Mouse (Mus musculus) testis, postnatal 10 days (tissue): ENCODE measurements around the gene St3gal2.
"Not testable (repeated sequence)": the region's sequence is repeated elsewhere in the genome, so short reads cannot be mapped to it uniquely, and the experiment has no call there.

ENCODE experiments used
- DNase-seq: peaks from one replicate; pipeline ENCODE4 v3.0.0; 2021; ENCODE audit warnings: low spot score

St3gal2 gene

GRCm38 (mm10) chr8:110911576-110912570, 7.8 kb upstream of the St3gal2 start:
- no peak for DNase-seq

GRCm38 (mm10) chr8:110917415-110917814, 2.3 kb upstream of the St3gal2 start:
- DNase-seq, result no peak

- DNase-seq, result no peak
These were observed 1.7 kb upstream of the St3gal2 start for GRCm38 (mm10) chr8:110918027-110918426.

DNA sequence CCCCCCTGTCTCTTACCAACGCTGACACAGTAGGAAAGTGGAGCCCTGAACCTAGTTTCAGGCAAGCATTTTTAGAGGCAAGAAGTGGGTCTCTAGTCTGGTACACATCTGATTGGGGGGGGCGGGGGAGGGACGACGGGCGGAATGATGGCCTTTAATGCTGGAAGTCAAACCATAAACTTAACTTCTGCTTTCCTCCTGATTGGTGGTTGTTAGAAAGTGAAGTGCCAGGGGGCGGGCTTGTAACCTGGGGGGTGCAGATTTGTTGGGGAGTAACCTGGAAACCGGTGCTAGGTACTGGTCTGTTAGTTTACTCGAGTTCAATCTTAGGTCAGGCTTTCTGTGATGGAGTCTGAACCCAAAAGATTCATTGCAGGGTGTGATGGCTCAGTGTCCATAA, 1.3 kb upstream of the St3gal2 start:
- DNase-seq, result no peak

DNA sequence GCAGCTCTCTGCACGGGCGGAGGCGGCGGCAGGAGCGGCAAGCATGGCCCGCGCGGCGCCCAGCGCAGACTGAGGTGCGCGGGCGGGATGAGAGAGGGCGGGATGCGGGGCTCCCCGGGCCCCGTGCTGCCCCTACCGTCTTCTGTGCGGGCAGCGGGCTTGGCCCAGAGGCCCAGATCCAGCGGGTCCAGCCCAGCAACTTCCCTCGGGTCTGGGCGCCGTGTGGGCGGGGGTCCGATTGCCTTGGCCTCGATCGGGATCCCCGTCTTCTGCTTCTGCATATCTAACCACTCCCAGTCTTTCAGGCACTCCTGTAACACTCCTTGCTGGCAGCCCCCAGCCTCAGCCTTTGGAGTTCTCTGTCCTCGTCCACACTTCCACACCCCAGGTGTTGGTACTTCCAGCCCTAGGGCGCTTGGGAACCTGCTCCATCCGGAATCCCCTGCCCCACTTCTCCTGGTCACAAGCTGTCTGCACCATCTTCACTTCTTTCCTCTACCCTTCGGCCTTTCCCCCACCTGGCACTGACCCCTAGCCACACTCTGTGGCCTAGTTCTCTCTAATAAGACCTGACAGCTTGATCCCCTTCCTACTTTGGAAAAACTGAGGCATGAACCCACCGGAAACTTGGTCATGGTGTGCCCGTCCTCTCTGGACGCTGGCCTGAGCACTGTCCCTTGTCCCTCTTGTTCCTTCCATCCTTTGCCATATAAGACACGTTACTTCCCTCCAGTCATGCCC, 480 bp downstream of the St3gal2 start:
- DNase-seq, result peak; percentile 81

DNA sequence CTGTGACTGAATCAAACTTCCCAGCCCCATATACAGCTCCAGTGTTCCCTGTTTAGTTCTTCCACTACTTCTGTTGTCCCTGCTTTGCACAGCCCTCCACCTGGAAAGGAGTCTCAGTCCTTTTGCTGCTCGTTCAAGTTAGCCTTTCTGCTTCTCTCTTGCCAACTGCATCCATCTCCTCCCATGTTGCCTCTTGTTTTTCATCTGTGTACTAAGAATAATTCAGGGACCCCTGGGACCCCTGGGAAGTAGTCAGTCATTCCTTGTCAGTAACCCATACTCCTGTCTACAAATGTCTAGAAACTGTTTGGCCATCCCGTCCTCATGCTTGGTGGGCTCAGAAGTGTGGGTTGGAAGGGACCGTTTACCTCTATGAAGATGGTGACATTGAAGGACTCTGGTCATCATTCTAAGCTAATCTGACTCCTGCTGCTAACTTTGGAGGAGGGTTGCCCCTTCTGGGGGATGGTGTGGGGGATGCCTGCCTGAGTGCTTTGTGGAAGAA, 1.1 kb downstream of the St3gal2 start:
- DNase-seq, result no peak

- DNase-seq, result peak; percentile 64
These were observed 1.9 kb downstream of the St3gal2 start for GRCm38 (mm10) chr8:110921492-110922230.

DNA sequence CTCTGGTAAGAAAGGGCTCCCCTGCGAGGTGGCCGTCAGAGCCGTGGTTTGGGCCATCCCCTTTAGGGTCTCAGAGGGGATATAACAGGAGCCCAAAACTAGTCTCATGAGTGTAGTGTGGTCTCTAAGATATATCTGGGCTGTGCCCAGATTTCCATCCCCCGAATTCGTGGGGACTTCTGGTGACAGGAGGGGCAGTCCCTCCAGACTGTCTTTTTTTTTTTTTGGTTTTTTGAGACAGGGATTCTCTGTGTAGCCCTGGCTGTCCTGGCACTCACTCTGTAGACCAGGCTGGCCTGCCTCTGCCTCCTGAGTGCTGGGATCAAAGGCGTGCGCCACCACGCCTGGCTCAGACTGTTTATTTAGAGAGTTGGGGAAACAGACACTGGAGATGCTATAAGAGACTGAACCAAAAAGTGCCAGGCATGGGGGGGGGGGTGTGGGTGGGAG, 6.0 kb downstream of the St3gal2 start:
- DNase-seq, result no peak

DNA sequence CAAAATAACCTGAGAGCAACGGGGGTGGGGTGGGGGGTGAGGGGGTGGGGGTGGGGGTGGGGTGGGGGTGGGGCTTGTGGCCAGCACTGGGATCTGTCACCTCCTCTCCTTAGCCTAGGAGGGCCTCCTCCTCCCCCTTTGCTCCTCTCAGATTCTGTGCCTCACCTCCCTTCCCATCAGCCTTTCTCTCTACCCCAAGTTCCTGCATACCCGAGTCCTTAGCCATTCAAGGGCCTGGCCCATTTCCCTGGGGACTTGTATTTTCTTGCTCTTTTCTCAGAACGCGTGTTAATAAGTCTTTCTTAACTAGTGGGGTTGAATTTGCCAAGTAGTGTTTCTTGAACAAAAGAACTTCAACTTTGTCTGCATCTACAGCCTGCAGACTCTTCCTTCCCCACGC, 7.0 kb downstream of the St3gal2 start:
- DNase-seq, result no peak

- DNase-seq, result no peak
These were observed 8.7 kb downstream of the St3gal2 start for GRCm38 (mm10) chr8:110928435-110928834.

- DNase-seq, result no peak
These were observed 9.3 kb downstream of the St3gal2 start for GRCm38 (mm10) chr8:110929066-110929465.

GRCm38 (mm10) chr8:110929672-110930071, 9.9 kb downstream of the St3gal2 start:
- not testable (repeated sequence) for DNase-seq

DNA sequence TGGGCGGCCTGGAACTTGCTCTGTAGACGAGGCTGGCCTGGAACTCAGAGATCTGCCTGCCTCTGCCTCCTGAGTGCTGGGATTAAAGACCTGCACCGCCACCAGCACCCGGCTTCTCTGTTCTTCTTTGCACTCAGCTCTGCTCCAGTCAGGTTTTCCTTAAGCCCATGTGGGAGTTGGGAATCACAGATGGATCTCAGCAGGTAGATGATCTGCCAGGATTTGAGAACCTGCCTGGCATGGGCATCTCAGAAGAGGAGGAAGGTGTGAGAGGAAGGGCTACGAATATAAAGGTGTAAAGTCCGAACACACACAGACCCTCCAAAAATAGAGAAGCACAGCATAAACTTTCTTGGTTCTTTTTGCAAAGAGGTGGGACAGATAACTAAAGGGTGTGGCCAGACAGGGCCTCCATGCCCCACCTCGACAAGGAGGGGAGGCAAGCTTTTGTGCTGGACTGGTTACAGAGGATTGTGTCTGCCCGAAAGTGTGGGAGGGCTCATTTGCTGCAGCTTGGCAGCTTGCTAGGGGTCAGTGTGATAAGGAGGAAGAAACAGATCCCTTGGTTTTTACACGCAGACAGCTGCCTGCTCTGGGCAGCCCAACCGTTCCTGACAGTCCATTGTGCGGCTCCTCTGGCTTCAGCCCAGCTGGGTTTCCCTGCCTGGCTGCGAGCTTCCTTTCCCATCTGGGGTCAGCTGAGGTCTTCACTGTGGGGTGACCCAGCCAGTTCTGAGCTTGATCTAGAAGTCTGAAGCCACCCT, 11.6 kb downstream of the St3gal2 start:
- peak; percentile 85 for DNase-seq

DNA sequence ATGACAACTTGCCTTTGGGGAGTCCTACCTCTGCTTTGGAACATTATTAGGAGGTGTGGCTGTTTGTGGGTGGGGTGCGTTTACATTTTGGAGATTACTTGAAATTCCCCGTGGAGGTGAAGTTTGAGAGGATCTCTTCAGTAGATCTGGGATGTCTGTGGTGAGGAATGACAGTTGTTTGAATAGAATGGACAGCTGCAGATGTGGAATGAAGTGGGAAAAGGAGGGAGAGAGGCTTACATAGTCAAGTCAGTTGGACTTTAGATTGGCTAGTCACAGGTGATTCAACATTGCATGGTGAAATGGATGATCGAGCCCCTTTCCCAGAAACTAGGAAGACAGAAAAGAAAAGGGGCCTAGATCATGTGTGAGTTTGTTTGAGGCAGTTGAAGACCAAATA, 12.7 kb downstream of the St3gal2 start:
- DNase-seq, result no peak

GRCm38 (mm10) chr8:110933272-110933671, 13.6 kb downstream of the St3gal2 start:
- DNase-seq, result no peak

GRCm38 (mm10) chr8:110936217-110936616, 16.5 kb downstream of the St3gal2 start:
- DNase-seq, result no peak

GRCm38 (mm10) chr8:110938882-110939589, 19.3 kb downstream of the St3gal2 start:
- DNase-seq, result no peak

DNA sequence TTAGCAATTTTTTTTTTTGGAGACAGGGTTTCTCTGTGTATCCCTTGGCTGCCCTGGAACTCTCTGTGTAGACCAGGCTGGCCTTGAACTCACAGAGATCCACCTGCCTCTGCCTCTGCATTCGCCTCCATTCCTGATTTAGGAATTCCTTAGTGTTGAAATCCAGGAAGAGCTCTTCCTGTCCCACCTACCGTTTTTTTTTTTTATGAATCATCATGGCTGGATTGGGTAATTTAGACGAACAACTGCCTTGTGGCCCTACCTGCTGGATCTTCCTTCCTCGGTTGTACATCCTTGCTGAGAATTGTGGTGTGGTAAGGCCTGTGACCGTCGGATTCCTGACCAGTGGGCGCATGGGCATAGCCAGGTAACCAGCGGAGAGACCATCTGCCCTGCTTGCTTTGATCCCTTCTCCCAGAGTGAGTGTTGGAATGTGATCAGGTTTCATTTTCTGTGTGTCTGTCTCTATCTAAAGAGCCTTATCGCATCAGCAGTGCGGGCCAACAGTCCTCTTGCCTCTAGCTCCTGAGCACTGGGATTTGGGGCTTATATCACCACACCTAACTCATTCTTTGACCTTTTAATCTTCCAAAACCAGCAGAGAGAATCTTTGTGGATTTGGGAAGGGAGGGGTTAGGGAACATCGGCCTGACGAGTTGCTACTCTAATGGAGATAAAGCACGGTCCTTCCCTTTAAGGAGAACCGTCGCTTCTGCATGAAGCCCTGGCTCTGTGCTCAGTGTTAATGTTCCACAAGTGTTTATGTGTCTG, 21.1 kb downstream of the St3gal2 start:
- DNase-seq, result no peak

GRCm38 (mm10) chr8:110941453-110941948, 21.8 kb downstream of the St3gal2 start:
- DNase-seq, result peak; percentile 67
